In the genomic region with DNA sequence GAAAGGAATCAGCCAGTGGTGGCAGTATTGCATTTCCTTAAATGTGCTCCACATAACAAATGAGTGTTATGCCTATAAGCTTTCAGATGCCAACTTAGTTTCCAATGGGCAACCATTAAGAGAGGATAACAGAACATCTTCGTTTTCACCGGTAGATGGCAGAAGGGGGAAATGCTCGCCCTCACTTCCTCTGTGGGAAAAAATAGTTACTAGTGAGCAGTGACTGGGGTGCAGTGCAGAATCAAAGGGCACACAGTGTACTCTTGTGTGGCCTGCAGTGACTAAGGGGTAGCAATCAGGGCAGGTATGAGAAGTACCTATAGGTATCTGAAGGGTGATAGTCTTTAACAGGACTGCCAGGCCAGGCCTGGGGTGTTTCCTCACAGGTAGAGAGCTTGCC, we compare ENCODE assay signal across 8 mouse cellular contexts. TPM values are rescaled to one million over a fixed set of nuclear protein-coding genes. Genes with fewer than 3 reads are reported as not detected.
DNase-seq lines count a peak whose midpoint lies in the region; ATAC-seq and TF ChIP-seq lines count a peak whose summit lies in the region.

No protein-coding gene starts in this region.

- H3K27ac ChIP-seq in limb, embryonic 11.5 days (replicated peaks; ENCODE audit: low read depth, low read length): no peak overlapping the region
- no peak overlapping the region for H3K27ac ChIP-seq in limb, embryonic 10.5 days
- peak overlapping the region; percentile 35; the same call in 1 of the 2 replicates for H3K27ac ChIP-seq in intestine, postnatal 0 days (ENCODE audit: low read depth, low read length)

- H3K4me2 ChIP-seq in limb, embryonic 11.5 days (ENCODE audit: low read depth, severe bottlenecking): no peak overlapping the region
- H3K4me2 ChIP-seq in intestine, postnatal 0 days (replicated peaks; ENCODE audit: low read depth): no peak overlapping the region

- 4% methylated on average over 3 of the region's 3 CpGs for WGBS in limb, embryonic 11.5 days
- WGBS in limb, embryonic 10.5 days: 8% methylated on average over 3 of the region's 3 CpGs
- WGBS in intestine, postnatal 0 days: 5% methylated on average over 3 of the region's 3 CpGs

- H3K9ac ChIP-seq in limb, embryonic 11.5 days (ENCODE audit: low read length): no peak overlapping the region
- no peak overlapping the region for H3K9ac ChIP-seq in intestine, postnatal 0 days (ENCODE audit: low read depth, low read length)

- H3K4me3 ChIP-seq in limb, embryonic 11.5 days (ENCODE audit: low read depth, low read length): no peak overlapping the region
- H3K4me3 ChIP-seq in limb, embryonic 10.5 days: no peak overlapping the region
- H3K4me3 ChIP-seq in intestine, postnatal 0 days (ENCODE audit: low read depth, low read length): no peak overlapping the region

- no peaks in the 10 kb centered on the region for H3K27me3 ChIP-seq in limb, embryonic 11.5 days (ENCODE audit: control insufficient read depth, insufficient read depth, low read length)
- H3K27me3 ChIP-seq in limb, embryonic 10.5 days (ENCODE audit: low read depth, poor library complexity, severe bottlenecking): no peaks in the 10 kb centered on the region
- H3K27me3 ChIP-seq in intestine, postnatal 0 days (replicated peaks; ENCODE audit: control insufficient read depth, insufficient read depth, low read length): no peaks in the 10 kb centered on the region

- peak; percentile 85 for TF ChIP-seq CTCF in intestine, postnatal 0 days (IDR thresholded peaks at IDR 0.05; ENCODE audit: low read depth)

- H3K9me3 ChIP-seq in limb, embryonic 11.5 days (ENCODE audit: control insufficient read depth, low read length): no peaks in the 10 kb centered on the region
- no peaks in the 10 kb centered on the region for H3K9me3 ChIP-seq in limb, embryonic 10.5 days (replicated peaks)
- no peaks in the 10 kb centered on the region for H3K9me3 ChIP-seq in intestine, postnatal 0 days (ENCODE audit: control insufficient read depth)

- H3K36me3 ChIP-seq in limb, embryonic 11.5 days (ENCODE audit: control insufficient read depth, insufficient read depth, low read length): peaks cover 7% of the 10 kb centered on the region
- peaks cover 44% of the 10 kb centered on the region for H3K36me3 ChIP-seq in limb, embryonic 10.5 days
- peaks cover 32% of the 10 kb centered on the region for H3K36me3 ChIP-seq in intestine, postnatal 0 days (ENCODE audit: control insufficient read depth, insufficient read depth)

- DNase-seq in adrenal gland, adult 2 months: peak; percentile 33
- DNase-seq in adrenal gland, postnatal 10 days: no peak
- peak; percentile 23 for DNase-seq in limb, embryonic 11.5 days (ENCODE audit: low spot score)
- no peak for DNase-seq in limb, embryonic 10.5 days (ENCODE audit: low spot score)
- peak; percentile 5 for DNase-seq in embryo, embryonic 11.5 days (ENCODE audit: low read depth, low spot score)
- DNase-seq in ovary, postnatal 10 days (ENCODE audit: low spot score): no peak

- H3K4me1 ChIP-seq in limb, embryonic 11.5 days (ENCODE audit: control insufficient read depth, insufficient read depth, low read length): no peaks in the 10 kb centered on the region; the same call in 1 of the 2 replicates
- peaks cover 4% of the 10 kb centered on the region; the same call in 1 of the 2 replicates for H3K4me1 ChIP-seq in limb, embryonic 10.5 days
- H3K4me1 ChIP-seq in intestine, postnatal 0 days (replicated peaks; ENCODE audit: control insufficient read depth, insufficient read depth, low read length): peaks cover 3% of the 10 kb centered on the region; the same call in 1 of the 2 replicates

- ATAC-seq in limb, embryonic 11.5 days (ENCODE audit: insufficient number of reproducible peaks, low FRiP score, low TSS enrichment, low read depth): no peak
- ATAC-seq in intestine, postnatal 0 days: peak; percentile 77
- peak; percentile 89 for ATAC-seq in megakaryocyte progenitor cell, adult 5-6 weeks (replicated peaks; ENCODE audit: poor library complexity)

RNA-seq across cellular contexts. Expression of a gene that starts 14.8 kb away (rescaled TPM):
- 10 to 100 TPM; 57.9 to 61.4 TPM for total RNA-seq in adrenal gland, adult 2 months (2021)
- 21.7 and 23.0 TPM in 2 replicates for polyA plus RNA-seq in adrenal gland, adult 2 months (2012; rRNA removed)
- total RNA-seq in adrenal gland, postnatal 10 days (2021): 10 to 100 TPM; 57.4 to 61.4 TPM
- 130 and 140 TPM in 2 replicates for polyA plus RNA-seq in limb, embryonic 11.5 days (2014; fragmentation: Nextera tagmentation; extraction: Ambion mirVana)
- 129 and 134 TPM in 2 replicates for polyA plus RNA-seq in limb, embryonic 10.5 days (2016; fragmentation: Nextera tagmentation; extraction: Ambion mirVana)
- 32.6 and 33.5 TPM in 2 replicates for polyA plus RNA-seq in intestine, postnatal 0 days (2015; fragmentation: Nextera tagmentation; extraction: Ambion mirVana)
- 52.4 and 69.7 TPM in 2 replicates for total RNA-seq in megakaryocyte progenitor cell, adult 5-6 weeks (2015)
- 95.0 and 96.0 TPM in 2 replicates for total RNA-seq in megakaryocyte progenitor cell, adult 5-6 weeks (2017)

RNA-seq across cellular contexts. Expression of a gene that starts 39.2 kb away (rescaled TPM):
- 1 to 10 TPM in 1 of 2 experiments, under 1 TPM in 1; 0.55 to 1.0 TPM for total RNA-seq in adrenal gland, adult 2 months (2021)
- 0.18 and 0.27 TPM in 2 replicates for polyA plus RNA-seq in adrenal gland, adult 2 months (2012; rRNA removed)
- total RNA-seq in adrenal gland, postnatal 10 days (2021): 1 to 10 TPM; 1.1 to 2.1 TPM
- polyA plus RNA-seq in limb, embryonic 11.5 days (2014; fragmentation: Nextera tagmentation; extraction: Ambion mirVana): 0.95 and 1.6 TPM in 2 replicates
- 1.4 and 1.9 TPM in 2 replicates for polyA plus RNA-seq in limb, embryonic 10.5 days (2016; fragmentation: Nextera tagmentation; extraction: Ambion mirVana)
- 3.3 and 4.2 TPM in 2 replicates for polyA plus RNA-seq in intestine, postnatal 0 days (2015; fragmentation: Nextera tagmentation; extraction: Ambion mirVana)
- total RNA-seq in megakaryocyte progenitor cell, adult 5-6 weeks (2015): not detected in 2 replicates
- total RNA-seq in megakaryocyte progenitor cell, adult 5-6 weeks (2017): not detected in 2 replicates

RNA-seq across cellular contexts. Expression of a gene that starts 44.7 kb away (rescaled TPM):
- 1 to 10 TPM; 3.9 to 4.7 TPM for total RNA-seq in adrenal gland, adult 2 months (2021)
- 2.0 TPM in 2 replicates for polyA plus RNA-seq in adrenal gland, adult 2 months (2012; rRNA removed)
- total RNA-seq in adrenal gland, postnatal 10 days (2021): 10 to 100 TPM in 1 of 2 experiments, 1 to 10 TPM in 1; 6.7 to 38.4 TPM
- 3.0 and 3.4 TPM in 2 replicates for polyA plus RNA-seq in limb, embryonic 11.5 days (2014; fragmentation: Nextera tagmentation; extraction: Ambion mirVana)
- polyA plus RNA-seq in limb, embryonic 10.5 days (2016; fragmentation: Nextera tagmentation; extraction: Ambion mirVana): 2.4 and 3.1 TPM in 2 replicates
- 2.2 and 3.2 TPM in 2 replicates for polyA plus RNA-seq in intestine, postnatal 0 days (2015; fragmentation: Nextera tagmentation; extraction: Ambion mirVana)
- 0.05 TPM in 1 of 2 replicates, not detected in the other for total RNA-seq in megakaryocyte progenitor cell, adult 5-6 weeks (2015)
- total RNA-seq in megakaryocyte progenitor cell, adult 5-6 weeks (2017): 0.10 TPM in 1 of 2 replicates, not detected in the other

Comparison
In these comparisons a context has a peak if more than half of its experiments do, and no peak if none do; other contexts are left out.
1. DNase-seq: peak in adrenal gland, adult 2 months (single experiment), limb, embryonic 11.5 days (single experiment) and embryo, embryonic 11.5 days (single experiment); none in adrenal gland, postnatal 10 days (single experiment), limb, embryonic 10.5 days (single experiment) and ovary, postnatal 10 days (single experiment).